Mouse (Mus musculus) T-cell, adult 2 months (primary cell): ENCODE data around the gene Mrtfa.
A peak's percentile ranks its signal among the peaks of the same experiment; 100 is the strongest.

Experiments used
- DNase-seq: peaks from one replicate; pipeline ENCODE4 v3.0.0; 2022; ENCODE audit warnings: low spot score

Mrtfa gene

GRCm38 (mm10) chr15:81195447-81195846 lies 4.9 kb upstream of the Mrtfa start:
- DNase-seq: no peak

GRCm38 (mm10) chr15:81194791-81195190 lies 4.2 kb upstream of the Mrtfa start:
- no peak for DNase-seq

- no peak for DNase-seq
Measured at GRCm38 (mm10) chr15:81192858-81193257, 2.3 kb upstream of the Mrtfa start.

GRCm38 (mm10) chr15:81192316-81192715 lies 1.8 kb upstream of the Mrtfa start:
- no peak for DNase-seq

DNA sequence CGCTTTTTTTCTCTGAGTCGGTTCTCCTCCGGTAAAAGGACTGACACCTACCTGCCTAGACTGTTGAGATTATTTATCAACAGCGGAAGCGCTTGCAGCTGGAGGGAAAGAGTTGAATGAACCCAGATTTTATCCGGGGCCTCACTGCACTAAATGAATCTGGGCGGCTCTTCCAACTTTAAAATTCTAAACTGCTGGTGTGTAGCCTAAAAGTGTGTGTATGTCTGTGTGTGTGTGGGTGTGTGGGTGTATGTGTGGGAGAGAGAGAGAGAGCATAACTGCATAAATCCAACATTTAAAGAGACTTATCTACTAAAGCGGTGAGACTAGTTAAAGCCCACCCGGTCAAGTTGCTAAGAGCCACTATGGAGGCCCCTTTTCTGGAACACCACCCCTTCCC lies 746 bp upstream of the Mrtfa start:
- DNase-seq: no peak

DNA sequence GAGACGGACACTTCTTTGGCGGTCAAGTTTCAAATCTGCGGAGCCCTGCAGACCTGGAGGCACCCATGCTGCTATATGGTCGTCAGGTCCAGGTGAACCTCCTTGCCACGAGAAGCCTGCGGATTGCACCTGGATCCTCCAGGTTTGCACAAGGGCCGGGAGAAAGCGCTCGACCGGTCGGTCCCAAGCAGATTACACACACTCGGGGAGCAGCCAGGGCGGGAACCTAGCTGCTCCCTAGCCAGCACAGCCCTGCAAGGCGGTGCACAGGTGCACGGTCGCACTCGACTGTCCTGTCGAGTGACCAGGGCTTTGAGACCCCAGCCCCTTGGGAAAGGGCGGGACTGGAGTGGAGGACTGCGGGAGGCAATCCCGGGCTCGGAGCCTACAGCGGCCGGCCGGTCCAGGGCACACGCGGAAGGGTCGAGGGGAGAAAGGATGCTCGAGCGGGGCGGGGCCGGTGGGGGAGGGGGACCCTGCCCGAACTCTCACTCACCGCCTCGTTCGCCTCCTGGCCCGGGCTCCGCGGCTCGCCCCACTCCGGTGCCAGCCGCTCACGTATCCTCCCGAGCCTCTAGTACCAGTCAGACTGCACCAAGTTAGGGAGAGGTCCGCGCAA lies 437 bp downstream of the Mrtfa start:
- DNase-seq: no peak

DNA sequence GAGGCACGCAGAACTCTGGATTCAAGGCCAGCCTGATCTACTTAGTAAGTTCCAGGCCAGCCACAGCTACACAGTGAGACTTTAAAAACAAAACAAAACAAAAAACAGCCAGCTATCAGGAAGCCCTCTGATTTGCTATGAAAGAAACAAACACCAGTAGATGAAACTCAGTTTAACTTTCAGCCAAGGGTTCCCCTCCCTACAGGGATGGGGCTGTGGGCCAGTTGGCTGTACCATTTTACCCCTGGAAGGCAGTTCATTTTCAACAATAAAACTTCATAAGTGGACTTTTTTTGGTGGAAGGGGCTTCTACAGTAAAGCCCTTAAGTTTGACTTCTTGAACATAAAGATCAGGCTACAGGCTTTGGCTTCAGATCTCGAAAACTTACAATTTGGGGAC lies 1.5 kb downstream of the Mrtfa start:
- DNase-seq: no peak

GRCm38 (mm10) chr15:81184913-81185312 lies 5.6 kb downstream of the Mrtfa start:
- no peak for DNase-seq

- DNase-seq: no peak
Measured at GRCm38 (mm10) chr15:81181233-81181632, 9.3 kb downstream of the Mrtfa start.

GRCm38 (mm10) chr15:81179523-81179922 lies 11.0 kb downstream of the Mrtfa start:
- no peak for DNase-seq

GRCm38 (mm10) chr15:81178703-81179102 lies 11.9 kb downstream of the Mrtfa start:
- DNase-seq: no peak

DNA sequence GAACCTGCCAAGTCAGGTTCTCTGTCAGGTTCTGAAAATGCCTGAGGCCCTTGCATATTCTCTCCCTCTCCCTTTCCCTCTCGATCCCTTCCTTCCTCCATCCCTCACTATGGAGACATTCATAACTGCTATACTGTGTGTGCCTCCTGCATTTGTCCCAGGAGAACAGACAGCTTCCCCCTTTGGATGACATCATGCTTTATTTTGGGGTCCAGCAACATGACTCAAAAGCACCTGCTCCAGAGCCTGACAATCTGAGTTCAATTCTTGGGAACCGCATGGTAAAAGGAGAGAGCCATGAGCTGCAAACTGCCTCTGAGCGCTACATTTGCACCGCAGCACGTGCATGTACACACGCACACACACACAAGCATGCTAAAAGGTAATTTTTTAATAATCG lies 12.7 kb downstream of the Mrtfa start:
- no peak for DNase-seq

- no peak for DNase-seq
Measured at GRCm38 (mm10) chr15:81175633-81176032, 14.9 kb downstream of the Mrtfa start.

GRCm38 (mm10) chr15:81172259-81172658 lies 18.3 kb downstream of the Mrtfa start:
- DNase-seq: no peak

- DNase-seq: no peak
Measured at GRCm38 (mm10) chr15:81168735-81169134, 21.8 kb downstream of the Mrtfa start.

GRCm38 (mm10) chr15:81167831-81168230 lies 22.7 kb downstream of the Mrtfa start:
- DNase-seq: peak; percentile 9

- peak; percentile 45 for DNase-seq
Measured at GRCm38 (mm10) chr15:81166291-81166690, 24.3 kb downstream of the Mrtfa start.

- DNase-seq: no peak
Measured at GRCm38 (mm10) chr15:81164560-81165310, 25.8 kb downstream of the Mrtfa start.

GRCm38 (mm10) chr15:81161571-81161970 lies 29.0 kb downstream of the Mrtfa start:
- DNase-seq: no peak

- DNase-seq: no peak
Measured at GRCm38 (mm10) chr15:81160677-81161076, 29.9 kb downstream of the Mrtfa start.

GRCm38 (mm10) chr15:81159212-81159611 lies 31.3 kb downstream of the Mrtfa start:
- DNase-seq: no peak

DNA sequence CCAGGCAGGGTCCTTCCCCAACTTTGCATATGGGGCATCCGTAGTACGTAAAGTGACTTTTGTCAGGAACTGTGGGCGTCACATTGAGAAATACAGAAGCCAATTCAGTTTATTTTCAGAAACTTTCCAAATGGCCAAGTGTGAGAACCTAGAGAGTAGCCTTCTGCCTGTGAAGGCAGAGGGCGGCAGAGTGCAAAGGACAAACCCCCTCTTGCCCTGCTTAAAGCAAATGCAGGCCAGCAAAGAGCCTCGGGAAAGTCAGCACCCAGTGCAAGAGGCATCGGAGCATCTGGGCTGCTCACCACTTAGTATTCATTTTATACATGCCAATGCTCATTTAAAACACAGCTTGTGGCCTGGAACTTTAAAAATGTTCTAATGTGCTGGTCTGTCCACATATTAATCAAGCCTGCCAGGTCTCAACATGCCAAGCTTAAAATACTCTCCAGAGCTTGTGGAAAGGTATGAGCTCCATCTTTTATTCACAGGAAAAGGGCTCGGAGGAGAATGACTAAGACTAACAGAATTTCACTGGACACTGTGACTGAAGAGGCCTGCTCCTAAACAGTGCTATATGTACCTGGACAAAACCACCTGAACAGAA lies 31.9 kb downstream of the Mrtfa start:
- DNase-seq: no peak

DNA sequence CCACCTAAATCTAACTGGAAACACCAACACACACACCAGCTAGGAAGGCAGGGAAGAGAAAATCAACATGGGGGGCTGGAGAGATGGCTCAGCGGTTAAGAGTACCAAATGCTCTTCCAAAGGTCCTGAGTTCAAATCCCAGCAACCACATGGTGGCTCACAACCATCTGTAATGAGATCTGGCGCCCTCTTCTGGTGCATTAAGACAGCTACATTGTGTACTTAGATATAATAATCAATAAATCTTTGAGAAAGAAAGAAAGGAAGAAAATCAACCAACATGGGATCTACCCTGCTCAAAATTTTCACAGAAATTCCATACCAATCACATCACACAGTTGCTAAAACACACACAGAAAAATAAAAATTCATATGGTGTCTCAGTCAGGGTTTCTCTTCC lies 34.1 kb downstream of the Mrtfa start:
- no peak for DNase-seq
